Mouse (Mus musculus) embryonic facial prominence, embryonic 15.5 days (tissue): ENCODE results near the gene Cmtm1. TPM values are rescaled to one million over a fixed set of nuclear protein-coding genes. Genes with fewer than 3 reads are reported as not detected.

Experiments
- ATAC-seq: fragments of 200-750 bp; cut with Nextera tagmentation; 2 replicates; pipeline ENCODE4 v1.8.0; 2017; ENCODE audit warnings: low read depth, moderate TSS enrichment; ENCODE audit not compliant: insufficient number of reproducible peaks, low FRiP score, low TSS enrichment
- H3K27ac ChIP-seq: fragments of 300-500 bp; sonication (generic); replicated peaks from 2 replicates; pipeline ENCODE4 v1.5.1; 2015; ENCODE audit warnings: mild to moderate bottlenecking, inconsistent platforms
- H3K27me3 ChIP-seq: fragments of 300-500 bp; sonication (generic); 2 replicates; pipeline ENCODE4 v1.6.1; 2015; ENCODE audit warnings: inconsistent platforms
- H3K36me3 ChIP-seq: fragments of 300-500 bp; sonication (generic); 2 replicates; pipeline ENCODE4 v1.6.1; 2015; ENCODE audit warnings: mild to moderate bottlenecking, inconsistent platforms
- H3K4me1 ChIP-seq: fragments of 300-500 bp; sonication (generic); 2 replicates; pipeline ENCODE4 v1.6.1; 2015; ENCODE audit warnings: inconsistent platforms
- H3K4me2 ChIP-seq: fragments of 300-500 bp; sonication (generic); replicated peaks from 2 replicates; pipeline ENCODE4 v1.6.1; 2015; ENCODE audit warnings: mild to moderate bottlenecking, inconsistent platforms
- H3K4me3 ChIP-seq: fragments of 300-500 bp; sonication (generic); replicated peaks from 2 replicates; pipeline ENCODE4 v1.5.1; 2015; ENCODE audit warnings: mild to moderate bottlenecking, inconsistent platforms
- H3K9ac ChIP-seq: fragments of 300-500 bp; sonication (generic); 2 replicates; pipeline ENCODE4 v1.6.1; 2015; ENCODE audit warnings: inconsistent platforms
- H3K9me3 ChIP-seq: fragments of 300-500 bp; sonication (generic); replicated peaks from 2 replicates; pipeline ENCODE4 v1.6.1; 2016; ENCODE audit warnings: inconsistent platforms
- WGBS: fragments of 180-500 bp; shearing (Covaris S2); methylation state at CpG from one replicate; pipeline ENCODE4 v1.1.7; 2015; 5-methylcytosine and 5-hydroxymethylcytosine counted together
- polyA plus RNA-seq: library from polyadenylated mRNA; unstranded; fragments of >200 nt; fragmentation: Nextera tagmentation; extraction: Ambion mirVana; gene quantifications from 2 replicates; pipeline ENCODE4 v1.2.1, GENCODE M21; 2015

Cmtm1 gene
- polyA plus RNA-seq, 1 experiment from 2014 or later, result not detected

- Histone ChIP-seq H3K36me3 (peaks cover 8% of the 10 kb centered on the region), H3K4me1 (peaks cover 15% of the 10 kb centered on the region; the same call in 1 of the 2 replicates), H3K4me3 (no peak overlapping the region), H3K9me3 (no peaks in the 10 kb centered on the region), H3K9ac (no peak overlapping the region), H3K27ac (no peak overlapping the region), H3K4me2 (no peak overlapping the region), H3K27me3 (no peaks in the 10 kb centered on the region)
- ATAC-seq, result no peak
- WGBS, result 79% methylated on average over 3 of the region's 3 CpGs
Observed at GRCm38 (mm10) chr8:104253016-104253415, 56.9 kb downstream of the Cmtm1 start.

GRCm38 (mm10) chr8:104251461-104251860, 58.5 kb downstream of the Cmtm1 start:
- 0% methylated on average over 7 of the region's 7 CpGs for WGBS
- peak overlapping the region; percentile 65 for H3K9ac ChIP-seq
- no peaks in the 10 kb centered on the region for H3K36me3 ChIP-seq
- H3K4me2 ChIP-seq, result peak overlapping the region; percentile 80
- peak overlapping the region; percentile 77 for H3K4me3 ChIP-seq
- peaks cover 28% of the 10 kb centered on the region for H3K4me1 ChIP-seq
- H3K9me3 ChIP-seq, result no peaks in the 10 kb centered on the region
- H3K27me3 ChIP-seq, result no peaks in the 10 kb centered on the region
- H3K27ac ChIP-seq, result peak overlapping the region; percentile 89
- ATAC-seq, result no peak

GRCm38 (mm10) chr8:104250439-104251367, 59.2 kb downstream of the Cmtm1 start, which contains the start of gene Cklf:
Gene Cklf, plus strand, starts transcription at chr8:104250861.
- H3K9ac ChIP-seq, result peak within 1 kb of the TSS; percentile 65
- H3K36me3 ChIP-seq, result no peaks in the 10 kb centered on the region
- H3K4me2 ChIP-seq, result peak within 1 kb of the TSS; percentile 80
- no peaks in the 10 kb centered on the region for H3K9me3 ChIP-seq
- peak within 1 kb of the TSS; percentile 89 for H3K27ac ChIP-seq
- H3K27me3 ChIP-seq, result no peaks in the 10 kb centered on the region
- peaks cover 28% of the 10 kb centered on the region for H3K4me1 ChIP-seq
- peak; percentile 74 for ATAC-seq
- WGBS, result 4% methylated on average over 41 of the region's 41 CpGs
- peak within 1 kb of the TSS; percentile 77 for H3K4me3 ChIP-seq

GRCm38 (mm10) chr8:104249442-104249996, 60.4 kb downstream of the Cmtm1 start:
- no peak overlapping the region for H3K27ac ChIP-seq
- no peaks in the 10 kb centered on the region for H3K9me3 ChIP-seq
- WGBS, result 84% methylated on average over 7 of the region's 7 CpGs
- no peaks in the 10 kb centered on the region for H3K27me3 ChIP-seq
- H3K9ac ChIP-seq, result no peak overlapping the region
- H3K36me3 ChIP-seq, result no peaks in the 10 kb centered on the region
- ATAC-seq, result no peak
- no peak overlapping the region for H3K4me3 ChIP-seq
- no peak overlapping the region for H3K4me2 ChIP-seq
- peaks cover 28% of the 10 kb centered on the region for H3K4me1 ChIP-seq

GRCm38 (mm10) chr8:104248276-104248675, 61.7 kb downstream of the Cmtm1 start, which contains the start of gene Tk2:
Gene Tk2, minus strand, starts transcription at chr8:104248558.
- H3K9ac ChIP-seq, result peak within 1 kb of the TSS; percentile 60
- H3K4me1 ChIP-seq, result peaks cover 28% of the 10 kb centered on the region
- no peaks in the 10 kb centered on the region for H3K27me3 ChIP-seq
- H3K4me2 ChIP-seq, result peak within 1 kb of the TSS; percentile 78
- 0 out of 2 replicates have a peak, but pooled peaks cover 5% of the 10 kb centered on the region for H3K36me3 ChIP-seq
- under 1% methylated on average over 28 of the region's 28 CpGs for WGBS
- ATAC-seq, result peak; percentile 87
- peak within 1 kb of the TSS; percentile 97 for H3K4me3 ChIP-seq
- H3K9me3 ChIP-seq, result no peaks in the 10 kb centered on the region
- H3K27ac ChIP-seq, result peak within 1 kb of the TSS; percentile 68

GRCm38 (mm10) chr8:104247908-104248275, 62.1 kb downstream of the Cmtm1 start:
- H3K27me3 ChIP-seq, result no peaks in the 10 kb centered on the region
- 1% methylated on average over 11 of the region's 11 CpGs for WGBS
- 0 out of 2 replicates have a peak, but pooled peaks cover 5% of the 10 kb centered on the region for H3K36me3 ChIP-seq
- no peaks in the 10 kb centered on the region for H3K9me3 ChIP-seq
- peak overlapping the region; percentile 68; the same call in 1 of the 2 replicates for H3K27ac ChIP-seq
- H3K9ac ChIP-seq, result peak overlapping the region; percentile 60
- peak overlapping the region; percentile 78 for H3K4me2 ChIP-seq
- peaks cover 28% of the 10 kb centered on the region for H3K4me1 ChIP-seq
- H3K4me3 ChIP-seq, result peak overlapping the region; percentile 97
- ATAC-seq, result no peak

GRCm38 (mm10) chr8:104247054-104247907, 62.7 kb downstream of the Cmtm1 start:
- 67% methylated on average over 22 of the region's 22 CpGs for WGBS
- H3K4me3 ChIP-seq, result peak overlapping the region; percentile 97
- peak overlapping the region; percentile 78 for H3K4me2 ChIP-seq
- H3K4me1 ChIP-seq, result peaks cover 28% of the 10 kb centered on the region
- 0 out of 2 replicates have a peak, but pooled peaks cover 7% of the 10 kb centered on the region for H3K36me3 ChIP-seq
- H3K9me3 ChIP-seq, result no peaks in the 10 kb centered on the region
- peak overlapping the region; percentile 60; the same call in 1 of the 2 replicates for H3K9ac ChIP-seq
- no peak for ATAC-seq
- no peak overlapping the region for H3K27ac ChIP-seq
- H3K27me3 ChIP-seq, result no peaks in the 10 kb centered on the region

- no peak for ATAC-seq
- Histone ChIP-seq H3K27me3 (no peaks in the 10 kb centered on the region), H3K9ac (no peak overlapping the region), H3K4me2 (no peak overlapping the region), H3K36me3 (peaks cover 12% of the 10 kb centered on the region; the same call in 1 of the 2 replicates), H3K9me3 (no peaks in the 10 kb centered on the region), H3K27ac (no peak overlapping the region), H3K4me1 (peaks cover 27% of the 10 kb centered on the region), H3K4me3 (no peak overlapping the region)
- WGBS, result 78% methylated on average over 4 of the region's 4 CpGs
Observed at GRCm38 (mm10) chr8:104246621-104247020, 63.3 kb downstream of the Cmtm1 start.

Other genes with a start within 250 kb of the Cmtm1 start
- gene Cdh5, start 208.5 kb downstream of the Cmtm1 start, polyA plus RNA-seq, result 32.7 and 33.3 TPM in 2 replicates
- 2.4 and 2.6 TPM in 2 replicates for gene Bean1, start 139.7 kb downstream of the Cmtm1 start, polyA plus RNA-seq
- gene Tk2, start 61.6 kb downstream of the Cmtm1 start, polyA plus RNA-seq, result 19.1 and 20.4 TPM in 2 replicates
- gene Cklf, start 59.3 kb downstream of the Cmtm1 start, polyA plus RNA-seq, result 39.4 and 49.7 TPM in 2 replicates
- gene Cmtm2a, start 17.0 kb downstream of the Cmtm1 start, polyA plus RNA-seq, result not detected in 2 replicates
- not detected in 2 replicates for gene Gm45711, start 64 bp downstream of the Cmtm1 start, polyA plus RNA-seq
- gene Gm11020, start 11.4 kb upstream of the Cmtm1 start, polyA plus RNA-seq, result not detected in 2 replicates
- not detected in 2 replicates for gene Cmtm2b, start 12.1 kb upstream of the Cmtm1 start, polyA plus RNA-seq
- 175 and 176 TPM in 2 replicates for gene Cmtm3, start 29.3 kb upstream of the Cmtm1 start, polyA plus RNA-seq
- gene Cmtm4, start 85.7 kb upstream of the Cmtm1 start, polyA plus RNA-seq, result 2.9 and 3.4 TPM in 2 replicates
- 63.0 and 66.3 TPM in 2 replicates for gene Dync1li2, start 132.9 kb upstream of the Cmtm1 start, polyA plus RNA-seq
- gene Terb1, start 199.8 kb upstream of the Cmtm1 start, polyA plus RNA-seq, result 0.48 and 0.55 TPM in 2 replicates
- gene Nae1, start 224.5 kb upstream of the Cmtm1 start, polyA plus RNA-seq, result 91.9 and 94.5 TPM in 2 replicates
- 1.1 and 1.2 TPM in 2 replicates for gene Car7, start 224.5 kb upstream of the Cmtm1 start, polyA plus RNA-seq